Mouse (Mus musculus): ENCODE measurements at regions not wholly inside any gene's neighbourhood (a gene's known extent, or its start where the extent isn't known, plus 50 kb on each side); places are given as distances from the start of the nearest gene placed in this dataset.
A peak's percentile ranks its signal among the peaks of the same experiment; 100 is the strongest.

DNA sequence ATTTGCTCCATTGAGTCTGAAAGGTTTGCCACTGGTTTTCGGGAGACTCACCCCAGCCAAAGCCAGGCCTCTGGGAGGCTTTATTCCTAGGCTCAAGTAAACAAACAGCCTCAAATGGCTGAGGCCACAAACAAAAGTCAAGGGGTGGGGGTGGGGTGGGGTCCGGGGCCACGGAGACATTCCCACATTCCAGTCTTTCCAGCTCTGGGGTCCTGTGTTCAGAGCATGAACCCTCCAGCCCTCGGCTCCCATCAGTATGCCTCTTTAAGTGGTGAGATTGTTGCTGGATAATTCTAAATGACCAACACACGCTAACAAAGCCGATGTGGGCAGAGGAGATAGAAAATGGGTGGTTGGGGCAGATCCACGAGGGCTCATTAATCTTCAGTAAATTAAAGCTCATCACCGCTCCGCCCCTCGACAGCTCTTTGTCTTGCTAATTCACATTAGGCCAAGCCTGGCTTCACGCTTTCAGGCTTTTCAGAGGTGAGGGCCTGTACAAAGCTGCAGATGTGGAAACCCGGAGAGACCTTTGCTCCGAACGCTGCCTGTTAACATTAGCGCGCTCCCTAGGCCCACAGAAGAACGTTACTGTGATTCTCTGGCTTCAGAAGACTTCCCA lies 326.2 kb downstream of the Pmp22 start:
- peak; percentile 28; the same call in 1 of the 2 replicates for TF ChIP-seq HCFC1 (IDR thresholded peaks at IDR 0.05; ENCODE audit: borderline replicate concordance, insufficient read depth, low read length)
- no peak for TF ChIP-seq ZNF384 (IDR thresholded peaks at IDR 0.05; ENCODE audit: low read depth, low read length)
- TF ChIP-seq CHD2 (IDR thresholded peaks at IDR 0.05; ENCODE audit: low read depth, low read length): no peak

Data from ES-E14 (cell line).